Mouse (Mus musculus) CH12.LX (cell line): ENCODE measurements at regions not wholly inside any gene's neighbourhood (a gene's known extent, or its start where the extent isn't known, plus 50 kb on each side); places are given as distances from the start of the nearest gene placed in this dataset.

ENCODE experiments used
- DNase-seq: peaks from one replicate; pipeline ENCODE4 v3.0.0-alpha.2; 2013; ENCODE audit errors: extremely low read depth
- H3K27ac ChIP-seq: 2 replicates; pipeline ENCODE4 v1.5.1; 2012; ENCODE audit warnings: low read depth, mild to moderate bottlenecking, control low read depth, moderate library complexity; ENCODE audit not compliant: insufficient read depth
- H3K27me3 ChIP-seq: replicated peaks from 2 replicates; pipeline ENCODE3; 2012; ENCODE audit warnings: inconsistent platforms
- H3K36me3 ChIP-seq, 2 experiments: replicated peaks in 1 of 2; 2 replicates each; pipeline versions ENCODE3 to v1.6.1; 2012; ENCODE audit warnings: inconsistent platforms in 1 of 2, low read length in 1 of 2, mild to moderate bottlenecking in 1 of 2, mixed read lengths in 1 of 2, moderate library complexity in 1 of 2; ENCODE audit not compliant: control insufficient read depth in 1 of 2, insufficient read depth in 1 of 2
- H3K4me1 ChIP-seq, 2 experiments: 2 replicates each; pipeline ENCODE4 v1.6.1; 2012; ENCODE audit warnings: inconsistent platforms in 1 of 2, moderate library complexity in 1 of 2; ENCODE audit not compliant: insufficient read depth in 2 of 2, control insufficient read depth in 1 of 2
- H3K4me2 ChIP-seq: 2 replicates; pipeline ENCODE4 v1.6.1; 2012; ENCODE audit warnings: low read depth, mild to moderate bottlenecking, control low read depth; ENCODE audit not compliant: poor library complexity, insufficient read depth, severe bottlenecking
- H3K4me3 ChIP-seq, 3 experiments: fragments of 150-350 bp in 1 of 3; sonication (generic) in 1 of 3; replicated peaks in 1 of 3; 2 replicates each; pipeline versions ENCODE3 to v1.5.1; 2011 to 2012; ENCODE audit warnings: low read depth in 2 of 3, low read length in 2 of 3, mild to moderate bottlenecking in 2 of 3, moderate library complexity in 2 of 3, control low read depth in 1 of 3, improper control_type of control experiment in 1 of 3, inconsistent platforms in 1 of 3, mixed read lengths in 1 of 3; ENCODE audit not compliant: poor library complexity in 1 of 3
- H3K79me2 ChIP-seq: replicated peaks from 2 replicates; pipeline ENCODE4 v1.6.1; 2012; ENCODE audit warnings: mild to moderate bottlenecking, moderate library complexity; ENCODE audit not compliant: control insufficient read depth, poor library complexity, insufficient read depth, severe bottlenecking; ENCODE audit errors: extremely low read depth
- H3K9ac ChIP-seq: 2 replicates; pipeline ENCODE4 v1.6.1; 2012; ENCODE audit warnings: low read depth, mild to moderate bottlenecking, control low read depth, moderate library complexity; ENCODE audit not compliant: insufficient read depth
- H3K9me3 ChIP-seq: replicated peaks from 2 replicates; pipeline ENCODE3; 2012; ENCODE audit warnings: low read length, inconsistent platforms, mixed read lengths
- BHLHE40 ChIP-seq: IDR thresholded peaks from 2 replicates; pipeline ENCODE4 v1.6.1; 2011; ENCODE audit warnings: mild to moderate bottlenecking, low read depth, low read length, improper control_type of control experiment
- CHD1 ChIP-seq: IDR thresholded peaks from 2 replicates; pipeline ENCODE4 v1.6.1; 2012; ENCODE audit warnings: low read depth, low read length, improper control_type of control experiment, inconsistent platforms
- CTCF ChIP-seq, 2 experiments: IDR thresholded peaks in 1 of 2; conservative IDR thresholded peaks in 1 of 2; 2 replicates each; pipeline ENCODE4 v1.5.1; 2011 to 2012; ENCODE audit warnings: low read depth in 2 of 2, low read length in 2 of 2, improper control_type of control experiment in 1 of 2, inconsistent platforms in 1 of 2, mild to moderate bottlenecking in 1 of 2, moderate library complexity in 1 of 2
- JUN ChIP-seq: IDR thresholded peaks from 2 replicates; pipeline ENCODE4 v1.6.1; 2011; ENCODE audit warnings: low read depth, mild to moderate bottlenecking, low read length, improper control_type of control experiment, moderate library complexity; ENCODE audit not compliant: insufficient read depth
- JUND ChIP-seq: conservative IDR thresholded peaks from 2 replicates; pipeline ENCODE4 v1.6.1; 2011; ENCODE audit warnings: low read depth, low read length, improper control_type of control experiment
- KAT2A ChIP-seq: IDR thresholded peaks from 2 replicates; pipeline ENCODE4 v1.6.1; 2012; ENCODE audit warnings: low read length, improper control_type of control experiment, inconsistent platforms; ENCODE audit not compliant: insufficient replicate concordance
- MEF2A ChIP-seq: IDR thresholded peaks from 2 replicates; pipeline ENCODE4 v1.6.1; 2014; ENCODE audit warnings: low read depth, mild to moderate bottlenecking, inconsistent platforms, low read length, improper control_type of control experiment, borderline replicate concordance
- MXI1 ChIP-seq: IDR thresholded peaks from 2 replicates; pipeline ENCODE4 v1.6.1; 2011; ENCODE audit warnings: mild to moderate bottlenecking, low read depth, low read length, improper control_type of control experiment
- NRF1 ChIP-seq: IDR thresholded peaks from 2 replicates; pipeline ENCODE4 v1.6.1; 2014; ENCODE audit warnings: low read depth, mild to moderate bottlenecking, inconsistent platforms, low read length, improper control_type of control experiment, moderate library complexity
- PAX5 ChIP-seq: IDR thresholded peaks from 2 replicates; pipeline ENCODE4 v1.6.1; 2012; ENCODE audit warnings: low read length, inconsistent platforms, mixed read lengths
- POLR2A ChIP-seq: IDR thresholded peaks from 2 replicates; pipeline ENCODE4 v1.6.1; 2011; ENCODE audit warnings: low read depth, mild to moderate bottlenecking, improper control_type of control experiment, low read length
- RAD21 ChIP-seq: IDR thresholded peaks from 2 replicates; pipeline ENCODE4 v1.6.1; 2011; ENCODE audit warnings: low read depth, mild to moderate bottlenecking, low read length, improper control_type of control experiment, moderate library complexity
- RCOR1 ChIP-seq: conservative IDR thresholded peaks from 2 replicates; pipeline ENCODE4 v1.6.1; 2012; ENCODE audit warnings: low read depth, mild to moderate bottlenecking, inconsistent platforms, low read length, improper control_type of control experiment
- SIN3A ChIP-seq: IDR thresholded peaks from 2 replicates; pipeline ENCODE4 v1.6.1; 2012; ENCODE audit warnings: low read length, improper control_type of control experiment, inconsistent platforms
- SMC3 ChIP-seq: IDR thresholded peaks from 2 replicates; pipeline ENCODE4 v1.6.1; 2011; ENCODE audit warnings: low read depth, low read length, improper control_type of control experiment
- TCF12 ChIP-seq: IDR thresholded peaks from 2 replicates; pipeline ENCODE4 v1.6.1; 2014; ENCODE audit warnings: low read depth, mild to moderate bottlenecking, inconsistent platforms, low read length, improper control_type of control experiment
- USF1 ChIP-seq: IDR thresholded peaks from 2 replicates; pipeline ENCODE4 v1.6.1; 2014; ENCODE audit warnings: low read depth, mild to moderate bottlenecking, inconsistent platforms, low read length, improper control_type of control experiment
- USF2 ChIP-seq: conservative IDR thresholded peaks from 2 replicates; pipeline ENCODE4 v1.6.1; 2011; ENCODE audit warnings: low read depth, low read length, improper control_type of control experiment
- ZC3H11A ChIP-seq: IDR thresholded peaks from 2 replicates; pipeline ENCODE4 v1.6.1; 2012; ENCODE audit warnings: low read depth, mild to moderate bottlenecking, inconsistent platforms, low read length, improper control_type of control experiment
- ZKSCAN1 ChIP-seq: IDR thresholded peaks from 2 replicates; pipeline ENCODE4 v1.6.1; 2012; ENCODE audit warnings: low read depth, inconsistent platforms, low read length, improper control_type of control experiment, borderline replicate concordance
- ZNF384 ChIP-seq: IDR thresholded peaks from 2 replicates; pipeline ENCODE4 v1.6.1; 2012; ENCODE audit warnings: low read depth, low read length, improper control_type of control experiment, inconsistent platforms
- dilution Hi-C: fragments of 300-500 bp; cut with MboI; formaldehyde crosslinking; loops from 2 replicates; pipeline ENCODE4 v1.14.3; 2020; ENCODE audit warnings: low sequenced_read_pairs; ENCODE audit not compliant: extremely low pct_unique_long_range_greater_than_20kb, extremely low pct_ligation_motif_present
- in situ Hi-C: fragments of 300-500 bp; cut with MboI; formaldehyde crosslinking; loops from 3 replicates; pipeline ENCODE4 v1.14.3; 2019; ENCODE audit warnings: low sequenced_read_pairs, low pct_ligation_motif_present, low pct_unique_long_range_greater_than_20kb, mixed read lengths

- in situ Hi-C loops = no loop called here
- peaks cover 10% of the 10 kb centered on the region for H3K9me3 ChIP-seq
- no peak for DNase-seq
- dilution Hi-C loops = no loop called here
- no peak overlapping the region for H3K27ac ChIP-seq
- no peaks in the 10 kb centered on the region for H3K79me2 ChIP-seq
- H3K36me3 ChIP-seq = no peaks in the 10 kb centered on the region
- no peak overlapping the region for H3K4me2 ChIP-seq
- TF ChIP-seq MXI1 = no peak
- no peak for TF ChIP-seq ZC3H11A
- H3K4me3 ChIP-seq = no peak overlapping the region
- H3K27me3 ChIP-seq = peaks cover 5% of the 10 kb centered on the region
- H3K9ac ChIP-seq = no peak overlapping the region
- 0 out of 4 replicates have a peak, but pooled peaks cover 0 to 4% of the 10 kb centered on the region in 2 experiments for H3K4me1 ChIP-seq
Measured at GRCm38 (mm10) chr1:190047201-190047600, 123.3 kb downstream of the Prox1 start.

- dilution Hi-C loops (no loop called here), in situ Hi-C loops (no loop called here)
- Histone ChIP-seq H3K27ac (no peak overlapping the region), H3K36me3 (no peaks in the 10 kb centered on the region), H3K27me3 (peaks cover 5% of the 10 kb centered on the region), H3K4me3 (no peak overlapping the region), H3K79me2 (no peaks in the 10 kb centered on the region), H3K9me3 (peaks cover 10% of the 10 kb centered on the region), H3K4me2 (no peak overlapping the region), H3K9ac (no peak overlapping the region), H3K4me1 (0 out of 4 replicates have a peak, but pooled peaks cover 0 to 4% of the 10 kb centered on the region in 2 experiments)
- TF ChIP-seq JUND (no peak), CTCF (conservative IDR thresholded peaks at IDR 0.05 in 1 of 2, IDR thresholded peaks at IDR 0.05 in 1 of 2; ENCODE audit: low read depth in 2 of 2, low read length in 2 of 2) (peak in 1 of 2 experiments; percentile 60; a peak in 2 of 4 replicates), ZNF384 (peak; percentile 35; the same call in 1 of the 2 replicates), MEF2A (no peak), KAT2A (no peak), RAD21 (peak; percentile 67), TCF12 (no peak), ZC3H11A (0 out of 2 replicates have a peak, but pooled peaks have one; percentile 15), USF2 (no peak), RCOR1 (no peak), BHLHE40 (no peak), CHD1 (no peak), POLR2A (no peak), SMC3 (peak; percentile 54), NRF1 (no peak), USF1 (no peak), JUN (no peak), PAX5 (no peak), ZKSCAN1 (no peak), SIN3A (no peak)
- peak; percentile 13 for DNase-seq
Measured at GRCm38 (mm10) chr1:190045797-190046196, 123.6 kb upstream of the Smyd2 start.
